Mouse (Mus musculus): Measurements from ENCODE around the gene Kalrn. TPM values are rescaled to one million over a fixed set of nuclear protein-coding genes. Genes with fewer than 3 reads are reported as not detected.

Gene Kalrn
- polyA plus RNA-seq, 1 experiment from 2014 or later, result 10.0 TPM

DNA sequence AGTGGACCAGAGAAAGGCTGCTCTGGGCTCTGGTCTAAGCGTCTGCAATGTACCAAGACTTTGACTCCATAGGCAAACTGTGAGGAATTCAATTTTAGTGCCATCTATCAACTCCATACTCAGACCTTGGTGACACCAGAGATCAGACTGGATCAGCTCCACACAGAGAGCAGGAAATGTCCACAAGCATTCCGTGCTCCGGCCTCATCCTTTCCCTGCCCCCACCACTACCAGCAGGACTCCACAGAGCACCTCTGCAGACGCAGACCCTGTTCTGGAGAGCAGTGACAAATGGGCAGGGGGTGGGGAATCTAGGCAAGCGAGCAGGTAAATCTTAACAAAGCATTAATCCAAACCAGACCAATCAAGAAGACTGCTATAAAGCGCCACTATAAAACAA is 15.4 kb downstream of the Kalrn start:
- H3K9ac ChIP-seq, result no peak overlapping the region
- H3K4me2 ChIP-seq, result no peak overlapping the region
- ATAC-seq (ENCODE audit: insufficient read depth), result no peak
- H3K9me3 ChIP-seq (replicated peaks), result no peaks in the 10 kb centered on the region
- H3K4me1 ChIP-seq (replicated peaks), result no peaks in the 10 kb centered on the region
- WGBS (ENCODE audit: insufficient replicate concordance), result 47% methylated on average over 6 of the region's 6 CpGs
- H3K27ac ChIP-seq (replicated peaks), result no peak overlapping the region
- H3K4me3 ChIP-seq (replicated peaks), result no peak overlapping the region
- H3K36me3 ChIP-seq (replicated peaks), result no peaks in the 10 kb centered on the region
- no peaks in the 10 kb centered on the region; the same call in 1 of the 2 replicates for H3K27me3 ChIP-seq

DNA sequence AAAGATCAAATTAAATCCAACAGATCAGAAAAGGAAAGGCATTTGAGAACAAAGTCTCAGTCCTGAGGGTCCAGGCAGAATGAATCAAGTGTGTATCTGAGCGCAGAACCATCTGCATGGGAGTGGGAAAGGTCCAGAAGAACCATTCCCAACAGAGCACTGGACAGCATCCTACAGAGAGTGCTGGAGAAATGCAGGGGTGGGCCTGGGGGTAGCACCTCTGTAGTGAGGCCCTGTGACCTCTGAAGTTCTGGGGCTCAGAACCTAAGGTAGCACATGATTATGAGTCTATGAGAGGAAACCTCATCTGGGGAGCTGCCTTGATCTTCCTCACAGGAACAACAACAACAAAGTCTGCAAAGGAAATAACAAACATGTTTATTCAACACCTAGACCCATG is 20.6 kb downstream of the Kalrn start:
- Histone ChIP-seq H3K9ac (no peak overlapping the region), H3K36me3 (replicated peaks) (no peaks in the 10 kb centered on the region), H3K4me2 (no peak overlapping the region), H3K4me3 (replicated peaks) (no peak overlapping the region), H3K4me1 (replicated peaks) (no peaks in the 10 kb centered on the region), H3K27ac (replicated peaks) (no peak overlapping the region), H3K27me3 (no peaks in the 10 kb centered on the region), H3K9me3 (replicated peaks) (no peaks in the 10 kb centered on the region)
- no peak for ATAC-seq (ENCODE audit: insufficient read depth)
- WGBS (ENCODE audit: insufficient replicate concordance), result 61% methylated on average over 1 of the region's 1 CpGs

DNA sequence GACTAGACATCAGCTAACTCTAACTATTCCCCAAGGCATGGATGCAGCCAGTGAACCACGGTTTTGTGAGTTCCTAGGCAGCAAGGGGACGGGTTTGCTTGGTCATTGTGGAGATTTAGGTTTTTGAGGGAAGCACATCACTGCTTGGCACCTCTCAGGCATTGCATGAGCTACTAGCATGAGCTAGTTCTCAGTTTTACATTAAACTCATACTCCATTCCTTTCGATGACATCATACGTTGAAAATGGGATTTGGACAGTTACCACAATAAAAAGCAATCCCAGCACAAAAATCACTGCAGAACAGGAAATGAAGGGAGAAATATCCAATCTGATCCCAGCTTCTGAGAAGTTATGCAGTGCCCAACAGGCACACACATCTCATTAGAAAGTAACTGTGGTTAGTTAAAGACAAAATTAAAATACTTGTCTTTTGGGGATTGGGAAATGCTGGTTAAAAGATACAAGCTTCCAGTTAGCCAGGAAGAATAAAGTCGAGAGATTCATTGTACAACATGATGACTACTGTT is 23.8 kb downstream of the Kalrn start:
- Histone ChIP-seq H3K4me1 (replicated peaks) (no peaks in the 10 kb centered on the region), H3K36me3 (replicated peaks) (no peaks in the 10 kb centered on the region), H3K9me3 (replicated peaks) (no peaks in the 10 kb centered on the region), H3K27ac (replicated peaks) (no peak overlapping the region), H3K9ac (no peak overlapping the region), H3K27me3 (no peaks in the 10 kb centered on the region), H3K4me2 (no peak overlapping the region), H3K4me3 (replicated peaks) (no peak overlapping the region)
- ATAC-seq (ENCODE audit: insufficient read depth), result no peak
- WGBS (ENCODE audit: insufficient replicate concordance), result 53% methylated on average over 5 of the region's 5 CpGs

DNA sequence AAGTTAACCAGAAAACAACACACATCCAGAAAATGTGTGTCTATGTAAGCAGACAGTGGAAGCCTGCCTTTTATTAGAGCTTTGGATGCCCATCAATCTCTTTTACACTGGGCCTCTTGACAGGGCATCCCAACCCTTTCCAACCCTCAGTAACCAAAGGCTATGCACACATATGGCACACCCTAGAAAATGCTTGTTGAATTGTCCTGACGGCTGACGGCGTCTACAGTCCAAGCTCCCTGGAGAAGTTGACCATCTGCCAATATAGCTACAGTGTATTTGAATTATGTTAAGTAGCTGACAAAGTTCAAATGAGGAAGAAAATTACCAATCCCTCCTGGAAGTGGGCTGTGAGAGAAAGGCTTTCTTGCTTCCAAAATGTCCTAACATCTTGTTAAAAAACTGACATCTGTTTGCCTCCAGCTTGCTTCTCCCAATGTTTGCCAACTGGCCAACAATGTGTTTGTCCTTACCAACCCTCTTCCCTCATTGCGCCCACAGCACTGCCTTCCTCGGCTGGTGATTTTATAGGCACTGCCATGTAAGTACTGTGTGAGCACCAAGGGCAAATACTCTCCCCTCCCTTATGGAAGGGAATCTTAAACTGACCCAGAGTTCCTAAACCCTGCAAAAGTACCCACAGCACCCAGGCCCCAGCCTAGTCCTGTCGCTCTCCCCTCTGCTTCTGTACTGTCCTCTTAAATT is 26.4 kb downstream of the Kalrn start:
- no peaks in the 10 kb centered on the region for H3K27me3 ChIP-seq
- WGBS (ENCODE audit: insufficient replicate concordance), result 70% methylated on average over 6 of the region's 6 CpGs
- H3K36me3 ChIP-seq (replicated peaks), result no peaks in the 10 kb centered on the region
- no peak for ATAC-seq (ENCODE audit: insufficient read depth)
- H3K4me2 ChIP-seq, result no peak overlapping the region
- H3K9me3 ChIP-seq (replicated peaks), result no peaks in the 10 kb centered on the region
- H3K4me3 ChIP-seq (replicated peaks), result no peak overlapping the region
- H3K9ac ChIP-seq, result no peak overlapping the region
- no peak overlapping the region for H3K27ac ChIP-seq (replicated peaks)
- no peaks in the 10 kb centered on the region for H3K4me1 ChIP-seq (replicated peaks)

DNA sequence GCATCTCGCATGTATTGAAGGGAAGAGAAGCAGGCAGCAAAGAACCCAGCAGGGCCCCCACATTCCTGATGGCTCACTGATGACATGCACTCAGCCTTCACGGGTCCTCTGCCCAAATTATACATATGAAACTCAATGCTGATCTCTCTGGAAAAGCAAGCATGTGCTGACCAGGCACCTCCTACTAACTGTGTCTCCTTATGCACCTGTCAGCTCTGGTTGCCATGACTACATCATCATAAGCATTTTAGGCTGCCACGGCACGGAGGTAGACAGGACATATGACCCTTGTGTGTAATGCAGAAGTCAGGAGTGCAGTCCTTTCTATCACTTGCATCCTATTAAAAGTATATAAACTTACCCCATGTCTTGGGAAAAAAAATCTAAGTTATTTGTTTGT is 29.6 kb downstream of the Kalrn start:
- Histone ChIP-seq H3K9ac (no peak overlapping the region), H3K4me3 (replicated peaks) (no peak overlapping the region), H3K4me2 (no peak overlapping the region), H3K4me1 (replicated peaks) (no peaks in the 10 kb centered on the region), H3K36me3 (replicated peaks) (no peaks in the 10 kb centered on the region), H3K27ac (replicated peaks) (no peak overlapping the region), H3K27me3 (no peaks in the 10 kb centered on the region), H3K9me3 (replicated peaks) (no peaks in the 10 kb centered on the region)
- ATAC-seq (ENCODE audit: insufficient read depth), result no peak
- 63% methylated on average over 4 of the region's 4 CpGs for WGBS (ENCODE audit: insufficient replicate concordance)

DNA sequence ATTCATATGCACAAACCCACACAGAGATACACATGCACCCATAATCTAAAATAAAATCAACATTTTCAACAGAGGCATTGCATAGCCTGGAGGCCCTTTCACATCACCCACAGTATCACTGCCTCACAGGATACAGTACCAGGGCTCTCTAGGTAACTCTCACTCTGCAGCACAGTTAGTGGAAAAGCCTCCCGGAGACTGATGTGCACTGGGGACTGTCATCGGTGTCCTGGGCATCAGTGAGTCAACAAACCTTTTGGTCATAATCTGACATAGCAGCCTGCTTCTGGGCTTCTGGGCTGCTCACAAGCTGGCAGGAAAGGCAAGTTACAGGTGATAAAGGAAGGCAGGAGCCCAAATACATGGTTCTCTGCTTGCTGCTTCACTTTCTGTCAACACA is 31.0 kb downstream of the Kalrn start:
- no peak overlapping the region for H3K4me2 ChIP-seq
- H3K36me3 ChIP-seq (replicated peaks), result no peaks in the 10 kb centered on the region
- no peak for ATAC-seq (ENCODE audit: insufficient read depth)
- WGBS (ENCODE audit: insufficient replicate concordance), result 68% methylated on average over 2 of the region's 2 CpGs
- no peak overlapping the region for H3K27ac ChIP-seq (replicated peaks)
- H3K27me3 ChIP-seq, result no peaks in the 10 kb centered on the region
- no peak overlapping the region for H3K4me3 ChIP-seq (replicated peaks)
- H3K9ac ChIP-seq, result no peak overlapping the region
- H3K4me1 ChIP-seq (replicated peaks), result no peaks in the 10 kb centered on the region
- H3K9me3 ChIP-seq (replicated peaks), result no peaks in the 10 kb centered on the region

DNA sequence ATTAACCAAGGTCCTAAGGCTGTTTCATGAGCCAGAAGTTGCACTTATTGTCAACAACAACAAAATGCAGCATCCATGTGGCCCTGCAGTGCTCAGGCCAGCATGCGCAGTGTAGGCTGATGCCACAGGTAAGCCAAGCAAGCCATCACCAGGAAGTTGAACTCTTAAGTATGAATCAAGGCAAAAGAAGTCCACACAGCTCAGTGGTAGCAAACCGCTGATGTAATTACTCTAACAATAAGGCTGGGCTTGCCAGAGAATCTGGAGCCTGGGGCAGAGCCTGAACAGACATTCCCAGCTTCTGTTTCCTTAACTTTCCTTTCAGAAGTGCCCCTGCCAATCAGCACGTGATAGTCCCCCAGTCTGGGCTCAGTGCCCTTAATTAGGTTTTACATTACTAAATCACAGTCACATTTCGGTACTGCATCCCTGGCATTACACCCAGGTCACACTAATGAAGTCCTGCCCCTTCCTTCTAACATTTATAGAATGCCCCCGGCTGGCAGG is 34.6 kb downstream of the Kalrn start:
- Histone ChIP-seq H3K9ac (no peak overlapping the region), H3K4me3 (replicated peaks) (no peak overlapping the region), H3K4me2 (no peak overlapping the region), H3K27me3 (no peaks in the 10 kb centered on the region), H3K9me3 (replicated peaks) (no peaks in the 10 kb centered on the region), H3K4me1 (replicated peaks) (0 out of 2 replicates have a peak, but pooled peaks cover 4% of the 10 kb centered on the region), H3K36me3 (replicated peaks) (no peaks in the 10 kb centered on the region), H3K27ac (replicated peaks) (no peak overlapping the region)
- WGBS (ENCODE audit: insufficient replicate concordance), result 65% methylated on average over 5 of the region's 5 CpGs
- ATAC-seq (ENCODE audit: insufficient read depth), result no peak

DNA sequence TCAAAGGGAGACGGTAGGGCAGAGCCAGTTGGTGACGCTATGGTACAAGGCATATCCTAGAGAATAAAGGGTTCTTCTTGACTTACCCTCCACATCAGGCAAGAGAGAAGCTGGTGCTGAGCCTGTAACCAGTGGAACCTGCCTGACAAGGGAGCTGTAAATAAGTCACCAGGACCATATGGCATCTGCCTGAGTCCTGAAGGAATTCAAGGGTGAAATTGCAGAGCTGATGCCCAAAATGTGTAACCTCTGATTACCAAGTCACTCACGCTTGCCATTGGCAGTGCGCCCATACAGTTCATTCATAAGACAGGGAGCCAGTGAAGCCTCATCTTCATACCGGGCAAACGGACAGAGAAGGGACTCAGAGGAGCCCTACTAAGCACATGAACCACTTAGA is 37.0 kb downstream of the Kalrn start:
- WGBS (ENCODE audit: insufficient replicate concordance), result 69% methylated on average over 6 of the region's 6 CpGs
- Histone ChIP-seq H3K4me2 (no peak overlapping the region), H3K27ac (replicated peaks) (no peak overlapping the region), H3K36me3 (replicated peaks) (no peaks in the 10 kb centered on the region), H3K4me3 (replicated peaks) (no peak overlapping the region), H3K27me3 (no peaks in the 10 kb centered on the region), H3K4me1 (replicated peaks) (0 out of 2 replicates have a peak, but pooled peaks cover 4% of the 10 kb centered on the region), H3K9me3 (replicated peaks) (no peaks in the 10 kb centered on the region), H3K9ac (no peak overlapping the region)
- no peak for ATAC-seq (ENCODE audit: insufficient read depth)

DNA sequence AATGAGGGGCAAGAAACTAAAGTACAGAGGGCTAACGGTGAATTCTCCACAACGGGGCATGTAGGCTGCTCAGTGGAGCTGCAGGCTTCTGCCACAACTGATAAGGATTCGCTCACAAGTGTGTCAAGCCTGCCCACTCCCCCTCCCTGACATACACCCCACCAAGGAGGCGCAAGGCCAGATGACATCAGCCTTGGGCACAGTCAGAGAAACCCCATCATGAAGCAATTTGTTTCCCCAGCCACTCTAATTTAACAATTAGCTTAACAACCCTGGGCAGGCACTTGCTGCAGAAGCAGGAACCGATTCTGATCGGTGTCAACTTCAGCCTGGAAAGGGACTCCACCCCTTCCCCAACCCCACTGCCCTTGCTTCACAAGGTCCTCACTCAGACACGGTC is 38.2 kb downstream of the Kalrn start:
- Histone ChIP-seq H3K27me3 (no peaks in the 10 kb centered on the region), H3K27ac (replicated peaks) (no peak overlapping the region), H3K4me3 (replicated peaks) (no peak overlapping the region), H3K9ac (no peak overlapping the region), H3K4me1 (replicated peaks) (0 out of 2 replicates have a peak, but pooled peaks cover 4% of the 10 kb centered on the region), H3K4me2 (no peak overlapping the region), H3K36me3 (replicated peaks) (no peaks in the 10 kb centered on the region), H3K9me3 (replicated peaks) (no peaks in the 10 kb centered on the region)
- 9% methylated on average over 7 of the region's 7 CpGs for whole genome bisulfite sequencing (ENCODE audit: insufficient replicate concordance)
- peak; percentile 54; the same call in 1 of the 2 replicates for ATAC-seq (ENCODE audit: insufficient read depth)

DNA sequence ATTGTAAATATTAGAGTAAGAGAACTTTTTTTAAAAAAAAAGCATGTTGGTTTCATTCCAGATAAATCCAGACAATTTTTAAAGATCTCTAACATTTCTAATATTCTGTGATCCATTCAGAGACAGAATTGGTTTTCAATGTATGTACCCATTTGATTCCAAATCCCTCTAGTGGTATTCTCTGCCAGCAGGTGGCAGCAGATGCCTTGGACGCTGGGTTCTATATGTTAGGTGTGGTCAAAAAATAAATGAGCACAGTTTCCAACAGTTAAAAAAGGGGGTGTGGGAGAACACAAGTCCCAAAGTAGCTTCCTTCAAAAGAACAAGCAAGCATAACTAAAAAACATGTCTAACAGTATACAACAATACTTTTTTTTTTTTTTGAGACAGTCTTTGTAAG is 41.8 kb downstream of the Kalrn start:
- no peak for ATAC-seq (ENCODE audit: insufficient read depth)
- Histone ChIP-seq H3K36me3 (replicated peaks) (no peaks in the 10 kb centered on the region), H3K4me3 (replicated peaks) (no peak overlapping the region), H3K4me2 (no peak overlapping the region), H3K27me3 (no peaks in the 10 kb centered on the region), H3K27ac (replicated peaks) (no peak overlapping the region), H3K9ac (no peak overlapping the region), H3K4me1 (replicated peaks) (0 out of 2 replicates have a peak, but pooled peaks cover 4% of the 10 kb centered on the region), H3K9me3 (replicated peaks) (no peaks in the 10 kb centered on the region)
- 0% methylated on average over 1 of the region's 1 CpGs for WGBS (ENCODE audit: insufficient replicate concordance)

DNA sequence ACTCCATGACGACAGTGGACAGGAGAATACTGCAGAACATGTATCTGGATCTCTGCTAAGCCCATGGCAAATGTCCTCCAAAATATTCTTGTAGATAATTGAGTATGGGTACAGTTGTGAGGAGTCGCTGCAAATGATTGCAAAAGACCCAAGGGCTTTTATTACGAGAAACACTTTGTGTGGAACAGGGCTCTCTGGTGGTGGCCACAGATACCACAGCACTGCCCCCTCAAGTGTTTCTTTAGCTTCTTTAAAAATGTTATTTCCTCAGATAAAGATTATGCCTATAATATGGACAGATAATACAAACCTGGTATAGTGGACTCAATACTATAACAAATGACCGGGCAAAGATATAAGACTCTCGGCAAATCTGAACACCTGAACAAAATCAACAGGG is 43.3 kb downstream of the Kalrn start:
- no peak overlapping the region for H3K9ac ChIP-seq
- H3K4me3 ChIP-seq (replicated peaks), result no peak overlapping the region
- H3K4me2 ChIP-seq, result no peak overlapping the region
- 61% methylated on average over 5 of the region's 5 CpGs for WGBS (ENCODE audit: insufficient replicate concordance)
- ATAC-seq (ENCODE audit: insufficient read depth), result no peak
- H3K4me1 ChIP-seq (replicated peaks), result 0 out of 2 replicates have a peak, but pooled peaks cover 2% of the 10 kb centered on the region
- no peak overlapping the region for H3K27ac ChIP-seq (replicated peaks)
- no peaks in the 10 kb centered on the region for H3K27me3 ChIP-seq
- H3K9me3 ChIP-seq (replicated peaks), result no peaks in the 10 kb centered on the region
- no peaks in the 10 kb centered on the region for H3K36me3 ChIP-seq (replicated peaks)
